In the genomic region with DNA sequence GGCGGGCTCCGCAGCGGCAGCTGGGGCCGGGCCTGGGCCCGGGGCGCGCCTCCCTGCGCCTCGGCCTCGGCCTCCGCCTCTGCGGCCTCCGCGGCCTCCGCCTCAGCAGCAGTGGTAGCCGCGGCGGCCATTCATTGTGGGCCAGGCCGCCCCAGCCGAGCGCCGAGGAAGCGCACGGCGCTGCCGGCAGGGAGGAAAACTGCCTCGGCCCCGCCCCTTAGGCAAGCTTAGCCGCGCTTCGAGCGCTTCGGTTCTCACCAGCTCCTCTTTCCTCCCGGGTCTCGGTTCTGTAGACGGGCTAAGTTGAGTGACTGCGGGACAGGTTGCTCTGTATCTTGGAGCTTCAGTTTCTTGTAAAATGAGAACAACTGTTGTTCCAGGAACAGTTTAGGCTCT, we compare ENCODE assay signal across 8 mouse cellular contexts. TPM values are rescaled to one million over a fixed set of nuclear protein-coding genes. Genes with fewer than 3 reads are reported as not detected.
DNase-seq lines count a peak whose midpoint lies in the region; ATAC-seq and TF ChIP-seq lines count a peak whose summit lies in the region.

A gene (minus strand): TSS at position 158 of the 396 bp plus-strand sequence.

- peak within 1 kb of the TSS; percentile 95 for H3K27ac ChIP-seq in ES-Bruce4 (ENCODE audit: insufficient read depth, low read length)
- peak within 1 kb of the TSS; percentile 89 for H3K27ac ChIP-seq in forebrain, embryonic 14.5 days (ENCODE audit: low read depth, low read length)
- H3K27ac ChIP-seq in neural tube, embryonic 15.5 days (replicated peaks), result peak within 1 kb of the TSS; percentile 88
- peak within 1 kb of the TSS; percentile 2; the same call in 1 of the 2 replicates for H3K27ac ChIP-seq in thymus, adult 2 months (ENCODE audit: control insufficient read depth, insufficient read depth, low read length)

- H3K9me3 ChIP-seq in ES-Bruce4 (replicated peaks; ENCODE audit: control insufficient read depth, insufficient read depth, low read length, poor library complexity, severe bottlenecking), result no peaks in the 10 kb centered on the region
- no peaks in the 10 kb centered on the region for H3K9me3 ChIP-seq in forebrain, embryonic 14.5 days (replicated peaks; ENCODE audit: control insufficient read depth, low read length)
- H3K9me3 ChIP-seq in neural tube, embryonic 15.5 days (replicated peaks), result no peaks in the 10 kb centered on the region

- peaks cover 3% of the 10 kb centered on the region for H3K4me1 ChIP-seq in ES-Bruce4 (ENCODE audit: control insufficient read depth, insufficient read depth, low read length)
- H3K4me1 ChIP-seq in forebrain, embryonic 14.5 days (ENCODE audit: control insufficient read depth, insufficient read depth, low read length), result peaks cover 31% of the 10 kb centered on the region
- H3K4me1 ChIP-seq in lung, adult 2 months (ENCODE audit: control insufficient read depth, insufficient read depth, low read length), result peaks cover 15% of the 10 kb centered on the region
- H3K4me1 ChIP-seq in neural tube, embryonic 15.5 days, result peaks cover 60% of the 10 kb centered on the region
- peaks cover 16% of the 10 kb centered on the region for H3K4me1 ChIP-seq in thymus, adult 2 months (replicated peaks; ENCODE audit: control insufficient read depth, insufficient read depth, low read length)

- no peaks in the 10 kb centered on the region for H3K27me3 ChIP-seq in ES-Bruce4 (ENCODE audit: control insufficient read depth, insufficient read depth, low read length, poor library complexity, severe bottlenecking)
- H3K27me3 ChIP-seq in forebrain, embryonic 14.5 days (replicated peaks; ENCODE audit: control insufficient read depth, insufficient read depth, low read length), result no peaks in the 10 kb centered on the region
- H3K27me3 ChIP-seq in neural tube, embryonic 15.5 days (replicated peaks), result no peaks in the 10 kb centered on the region
- no peaks in the 10 kb centered on the region for H3K27me3 ChIP-seq in thymus, adult 2 months (ENCODE audit: control insufficient read depth, insufficient read depth, low read length)

- no peak for TF ChIP-seq POLR2A in ES-Bruce4 (IDR thresholded peaks at IDR 0.05; ENCODE audit: insufficient read depth, low read length)
- TF ChIP-seq POLR2A in lung, adult 2 months (IDR thresholded peaks at IDR 0.05; ENCODE audit: borderline replicate concordance, extremely low read depth, low read depth, low read length), result no peak
- peak; percentile 61 for TF ChIP-seq POLR2A in thymus, adult 2 months (IDR thresholded peaks at IDR 0.05; ENCODE audit: control insufficient read depth, extremely low read depth, insufficient read depth, low read length, poor library complexity)

- peak; percentile 95 for DNase-seq in forebrain, embryonic 14.5 days (ENCODE audit: low spot score)
- DNase-seq in heart, postnatal 14 days, result peak; percentile 89 to 92
- peak; percentile 75 to 86 for DNase-seq in layer of hippocampus, adult 18-20 months (ENCODE audit: low spot score in 2 of 2)
- peak; percentile 83 for DNase-seq in lung, adult 2 months
- DNase-seq in thymus, adult 2 months, result peak; percentile 90

- peak within 1 kb of the TSS; percentile 100 for H3K9ac ChIP-seq in ES-Bruce4 (ENCODE audit: low read depth, poor library complexity, severe bottlenecking)
- H3K9ac ChIP-seq in forebrain, embryonic 14.5 days (ENCODE audit: low read length), result peak within 1 kb of the TSS; percentile 99
- H3K9ac ChIP-seq in neural tube, embryonic 15.5 days (replicated peaks), result peak within 1 kb of the TSS; percentile 99

- H3K4me3 ChIP-seq in ES-Bruce4 (ENCODE audit: low read depth, low read length), result peak within 1 kb of the TSS; percentile 86
- H3K4me3 ChIP-seq in forebrain, embryonic 14.5 days (ENCODE audit: low read depth, low read length), result peak within 1 kb of the TSS; percentile 99
- peak within 1 kb of the TSS; percentile 79 for H3K4me3 ChIP-seq in lung, adult 2 months (replicated peaks; ENCODE audit: extremely low read depth, low read depth, low read length)
- peak within 1 kb of the TSS; percentile 99 for H3K4me3 ChIP-seq in neural tube, embryonic 15.5 days (replicated peaks)
- H3K4me3 ChIP-seq in thymus, adult 2 months (ENCODE audit: control insufficient read depth, insufficient read depth, low read length), result peak within 1 kb of the TSS; percentile 97

- peak; percentile 59; the same call in 1 of the 2 replicates for TF ChIP-seq EP300 in ES-Bruce4 (IDR thresholded peaks at IDR 0.05; ENCODE audit: insufficient read depth, low read depth, low read length)

- WGBS in forebrain, embryonic 14.5 days, result under 1% methylated on average over 29 of the region's 37 CpGs
- WGBS in lung, adult 2 months, result under 1% methylated on average over 37 of the region's 37 CpGs
- under 1% methylated on average over 25 of the region's 37 CpGs for WGBS in neural tube, embryonic 15.5 days
- 0% methylated on average over 26 of the region's 37 CpGs for WGBS in thymus, adult 2 months

- TF ChIP-seq CTCF in ES-Bruce4 (IDR thresholded peaks at IDR 0.05; ENCODE audit: low read depth, low read length), result no peak
- no peak for TF ChIP-seq CTCF in lung, adult 2 months (IDR thresholded peaks at IDR 0.05; ENCODE audit: insufficient read depth, low read length)
- TF ChIP-seq CTCF in thymus, adult 2 months (IDR thresholded peaks at IDR 0.05; ENCODE audit: borderline replicate concordance, control insufficient read depth, extremely low read depth, insufficient read depth, low read length, poor library complexity), result peak; percentile 50; the same call in 1 of the 2 replicates

- intact Hi-C loops in heart, postnatal 14 days (cut with DNase I), result loop anchor here (2.0 kb wide), 1 partner anchor 21 kb away; no protein-coding TSS in a partner anchor

- H3K4me2 ChIP-seq in forebrain, embryonic 14.5 days (ENCODE audit: low read length), result peak within 1 kb of the TSS; percentile 90
- peak within 1 kb of the TSS; percentile 91 for H3K4me2 ChIP-seq in neural tube, embryonic 15.5 days

- ATAC-seq in cerebellum, adult (ENCODE audit: insufficient number of reproducible peaks, low FRiP score, low TSS enrichment), result peak; percentile 86
- peak; percentile 85 for ATAC-seq in forebrain, embryonic 14.5 days
- ATAC-seq in neural tube, embryonic 15.5 days (ENCODE audit: low FRiP score), result peak; percentile 75

- H3K36me3 ChIP-seq in ES-Bruce4 (ENCODE audit: control insufficient read depth, insufficient read depth, low read length, poor library complexity, severe bottlenecking), result peaks cover 30% of the 10 kb centered on the region
- peaks cover 26% of the 10 kb centered on the region for H3K36me3 ChIP-seq in forebrain, embryonic 14.5 days (ENCODE audit: control insufficient read depth, insufficient read depth, low read length)
- H3K36me3 ChIP-seq in neural tube, embryonic 15.5 days, result peaks cover 18% of the 10 kb centered on the region
- no peaks in the 10 kb centered on the region for H3K36me3 ChIP-seq in thymus, adult 2 months (ENCODE audit: control insufficient read depth, insufficient read depth, low read length)

RNA-seq across cellular contexts. Expression of the gene that starts here (rescaled TPM):
- polyA plus RNA-seq in ES-Bruce4 (2011; ENCODE audit: insufficient read depth, insufficient read length, low read depth, missing spikeins), result 89.7 and 97.9 TPM in 2 replicates
- polyA plus RNA-seq in forebrain, embryonic 14.5 days (2014; fragmentation: Nextera tagmentation; extraction: Ambion mirVana), result 17.0 and 17.6 TPM in 2 replicates
- total RNA-seq in heart, postnatal 14 days (2021), result 10 to 100 TPM; 35.6 to 40.5 TPM
- total RNA-seq in layer of hippocampus, adult 18-20 months (2021), result 10 to 100 TPM; 94.8 to 95.5 TPM
- polyA plus RNA-seq in lung, adult 2 months (2012; rRNA removed), result 72.5 and 81.8 TPM in 2 replicates
- polyA plus RNA-seq in neural tube, embryonic 15.5 days (2015; fragmentation: Nextera tagmentation; extraction: Ambion mirVana), result 12.3 and 14.1 TPM in 2 replicates
- 155 and 182 TPM in 2 replicates for polyA plus RNA-seq in thymus, adult 2 months (2012; rRNA removed)

Comparison
In these comparisons a context has a peak if more than half of its experiments do, and no peak if none do; other contexts are left out.
1. Peak in every context shown above with its lines: DNase-seq, ATAC-seq, H3K4me3 ChIP-seq and H3K27ac ChIP-seq.
2. H3K27ac ChIP-seq: peak in every context shown above with its lines; median percentile 95 in ES-Bruce4; 89 in forebrain, embryonic 14.5 days; 88 in neural tube, embryonic 15.5 days; 2 in thymus, adult 2 months.